Mouse (Mus musculus) ES-Bruce4 (cell line): ENCODE results near the gene Tmub2.

Experiments used
- CTCF ChIP-seq: IDR thresholded peaks from one replicate; pipeline ENCODE4 v1.8.1; 2011; ENCODE audit warnings: low read depth, low read length
- POLR2A ChIP-seq: IDR thresholded peaks from one replicate; pipeline ENCODE4 v1.8.1; 2011; ENCODE audit warnings: low read length; ENCODE audit not compliant: insufficient read depth

GRCm38 (mm10) chr11:102318576-102319409 lies 34.1 kb downstream of the Tmub2 start:
- TF ChIP-seq CTCF (no peak), POLR2A (no peak)
